Mouse (Mus musculus) neural tube, embryonic 15.5 days (tissue): Measurements from ENCODE around the gene Pard3b. TPM values are rescaled to one million over a fixed set of nuclear protein-coding genes. Genes with fewer than 3 reads are reported as not detected.

ENCODE experiments used
- ATAC-seq: fragments of 200-750 bp; cut with Nextera tagmentation; 2 replicates; pipeline ENCODE4 v1.8.0; 2017; ENCODE audit warnings: mild to moderate bottlenecking, moderate TSS enrichment, moderate library complexity; ENCODE audit not compliant: low FRiP score
- H3K27ac ChIP-seq: fragments of 300-500 bp; sonication (generic); replicated peaks from 2 replicates; pipeline ENCODE4 v1.5.1; 2015; ENCODE audit warnings: mild to moderate bottlenecking, inconsistent platforms
- H3K27me3 ChIP-seq: fragments of 300-500 bp; sonication (generic); replicated peaks from 2 replicates; pipeline ENCODE4 v1.6.1; 2015; ENCODE audit warnings: inconsistent platforms
- H3K36me3 ChIP-seq: fragments of 300-500 bp; sonication (generic); 2 replicates; pipeline ENCODE4 v1.6.1; 2015; ENCODE audit warnings: inconsistent platforms
- H3K4me1 ChIP-seq: fragments of 300-500 bp; sonication (generic); 2 replicates; pipeline ENCODE4 v1.6.1; 2015; ENCODE audit warnings: inconsistent platforms
- H3K4me2 ChIP-seq: fragments of 300-500 bp; sonication (generic); 2 replicates; pipeline ENCODE4 v1.6.1; 2015; ENCODE audit warnings: inconsistent platforms, mild to moderate bottlenecking, moderate library complexity
- H3K4me3 ChIP-seq: fragments of 300-500 bp; sonication (generic); replicated peaks from 2 replicates; pipeline ENCODE4 v1.5.1; 2015; ENCODE audit warnings: mild to moderate bottlenecking, inconsistent platforms
- H3K9ac ChIP-seq: fragments of 300-500 bp; sonication (generic); replicated peaks from 2 replicates; pipeline ENCODE4 v1.6.1; 2015; ENCODE audit warnings: mild to moderate bottlenecking, inconsistent platforms
- H3K9me3 ChIP-seq: fragments of 300-500 bp; sonication (generic); replicated peaks from 2 replicates; pipeline ENCODE4 v1.6.1; 2016; ENCODE audit warnings: inconsistent platforms
- WGBS: fragments of 180-500 bp; shearing (Covaris S2); methylation state at CpG from one replicate; pipeline ENCODE4 v1.1.7; 2015; ENCODE audit warnings: mixed read lengths; 5-methylcytosine and 5-hydroxymethylcytosine counted together
- polyA plus RNA-seq: library from polyadenylated mRNA; unstranded; fragments of >200 nt; fragmentation: Nextera tagmentation; extraction: Ambion mirVana; gene quantifications from 2 replicates; pipeline ENCODE4 v1.2.1, GENCODE M21; 2015

Pard3b gene
- polyA plus RNA-seq, 1 experiment from 2014 or later = 8.6 TPM

DNA sequence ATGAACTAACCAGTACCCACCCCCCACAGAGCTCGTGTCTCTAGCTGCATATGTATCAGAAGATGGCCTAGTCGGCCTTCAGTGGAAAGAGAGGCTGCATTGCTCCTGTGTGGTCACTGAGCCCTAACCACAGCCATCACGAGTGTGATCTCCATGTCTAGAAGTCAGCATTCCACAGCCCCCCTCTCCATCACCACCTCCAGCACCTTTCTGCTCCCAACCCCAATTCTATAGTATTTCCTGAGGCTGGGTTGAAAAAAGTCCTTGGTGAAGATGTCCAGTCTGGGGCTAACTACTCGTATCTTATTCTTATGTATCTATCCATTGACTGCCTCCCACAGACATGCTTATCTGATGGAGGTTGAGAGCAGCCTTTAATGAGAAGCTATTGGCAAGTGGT lies 509.5 kb downstream of the Pard3b start:
- 95% methylated on average over 4 of the region's 4 CpGs for WGBS
- ATAC-seq = no peak

DNA sequence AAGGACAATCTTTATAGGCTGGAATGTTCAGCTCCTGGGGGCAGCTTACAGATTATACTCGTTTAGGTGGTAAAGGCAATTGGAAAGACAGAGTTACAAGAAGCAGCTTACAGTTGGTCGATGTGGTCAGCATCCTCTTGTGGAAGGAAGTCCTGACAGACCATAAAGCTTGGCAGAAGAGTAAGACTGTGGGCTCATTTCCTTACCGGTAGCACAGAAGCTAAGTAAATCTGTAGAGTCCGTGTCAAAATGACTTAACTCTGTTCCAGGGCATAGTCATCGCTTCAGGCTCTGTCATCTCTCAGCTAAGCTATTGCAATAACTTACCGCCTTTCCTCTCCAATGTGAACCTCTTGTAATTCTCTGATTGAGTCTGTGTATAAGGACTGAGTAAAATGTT lies 510.2 kb downstream of the Pard3b start:
- Histone ChIP-seq H3K4me3 (no peak overlapping the region), H3K27me3 (no peaks in the 10 kb centered on the region), H3K9ac (no peak overlapping the region), H3K4me1 (no peaks in the 10 kb centered on the region), H3K27ac (no peak overlapping the region), H3K9me3 (no peaks in the 10 kb centered on the region), H3K36me3 (no peaks in the 10 kb centered on the region), H3K4me2 (no peak overlapping the region)
- no peak for ATAC-seq
- 88% methylated on average over 6 of the region's 6 CpGs for WGBS

More for the DNA sequence above, 509.5 kb downstream of the Pard3b start:
- Histone ChIP-seq H3K27ac (no peak overlapping the region), H3K9ac (no peak overlapping the region), H3K9me3 (no peaks in the 10 kb centered on the region), H3K27me3 (no peaks in the 10 kb centered on the region), H3K36me3 (no peaks in the 10 kb centered on the region), H3K4me1 (no peaks in the 10 kb centered on the region), H3K4me2 (no peak overlapping the region), H3K4me3 (no peak overlapping the region)

DNA sequence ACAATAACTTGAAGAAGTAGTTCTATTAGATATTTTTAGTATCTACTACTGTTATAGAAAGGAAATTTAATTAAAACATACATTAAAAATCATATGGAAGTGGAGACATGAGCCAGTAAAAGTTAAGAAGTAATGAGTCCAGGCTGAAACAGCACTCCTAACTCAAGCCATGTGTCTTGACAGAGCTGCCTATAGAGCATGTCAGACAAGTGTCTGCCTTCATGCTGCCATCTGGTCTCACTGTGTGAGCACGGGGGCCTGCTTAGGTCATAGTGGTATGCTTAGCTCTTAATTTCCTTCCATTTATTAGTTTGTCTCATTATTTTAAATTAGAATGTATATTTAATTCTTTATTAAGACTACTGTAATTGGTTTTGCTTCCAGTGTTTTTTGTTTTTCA lies 517.3 kb downstream of the Pard3b start:
- no peak for ATAC-seq
- Histone ChIP-seq H3K27ac (no peak overlapping the region), H3K4me3 (no peak overlapping the region), H3K4me2 (no peak overlapping the region), H3K4me1 (no peaks in the 10 kb centered on the region), H3K9me3 (no peaks in the 10 kb centered on the region), H3K27me3 (no peaks in the 10 kb centered on the region), H3K36me3 (no peaks in the 10 kb centered on the region), H3K9ac (no peak overlapping the region)
- 62% methylated on average over 1 of the region's 1 CpGs for WGBS

DNA sequence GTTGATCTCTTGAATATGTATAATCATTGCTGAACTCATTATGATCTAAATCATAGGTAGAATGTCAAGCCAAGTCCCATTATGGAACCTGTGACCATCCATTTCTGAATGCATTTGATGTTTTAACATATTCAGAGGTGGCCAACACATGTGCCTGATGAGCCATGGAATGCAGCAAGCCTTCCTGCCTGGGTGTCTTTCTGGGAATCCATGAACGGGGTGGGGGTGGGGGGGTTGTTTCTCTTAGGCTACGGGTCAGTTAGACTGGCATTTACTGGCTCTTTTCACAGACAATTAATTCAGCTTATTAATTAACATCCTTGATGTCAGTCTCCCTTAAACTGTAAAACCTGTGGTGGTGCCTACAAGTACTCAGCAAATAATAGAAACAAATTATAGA lies 521.0 kb downstream of the Pard3b start:
- H3K36me3 ChIP-seq = no peaks in the 10 kb centered on the region
- no peak for ATAC-seq
- no peaks in the 10 kb centered on the region for H3K27me3 ChIP-seq
- no peak overlapping the region for H3K9ac ChIP-seq
- H3K4me2 ChIP-seq = no peak overlapping the region
- 61% methylated on average over 2 of the region's 2 CpGs for WGBS
- H3K4me1 ChIP-seq = no peaks in the 10 kb centered on the region
- H3K9me3 ChIP-seq = no peaks in the 10 kb centered on the region
- H3K4me3 ChIP-seq = no peak overlapping the region
- no peak overlapping the region for H3K27ac ChIP-seq

DNA sequence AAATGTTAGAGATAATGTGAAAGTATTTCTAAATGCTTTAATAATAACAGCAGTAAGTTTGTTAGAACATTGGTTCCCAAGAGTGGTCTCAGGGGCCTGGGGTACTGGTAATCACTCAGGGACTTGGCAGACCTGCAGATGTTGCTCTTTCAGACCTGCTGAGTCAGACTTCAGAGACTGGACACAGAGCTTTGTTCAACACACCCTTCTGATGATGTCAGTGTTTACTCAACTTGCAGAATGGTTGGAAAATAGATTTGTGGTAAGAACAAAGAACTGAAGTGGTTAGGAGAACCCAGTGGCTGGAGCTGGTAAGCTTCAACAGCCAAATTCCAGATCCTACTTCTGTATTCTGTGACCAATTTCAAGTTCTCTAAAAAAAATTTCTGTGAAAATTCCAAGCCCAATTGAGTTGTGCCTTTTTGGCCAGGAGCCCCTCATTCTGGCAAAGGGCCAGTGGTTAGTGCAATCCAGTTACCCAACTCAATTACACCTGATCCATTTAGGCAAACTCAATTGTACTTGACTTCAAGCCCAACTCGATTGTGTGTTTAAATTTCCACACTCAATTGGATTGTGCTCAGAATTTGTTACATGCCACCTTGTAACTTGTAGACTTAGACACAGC lies 536.5 kb downstream of the Pard3b start:
- Histone ChIP-seq H3K36me3 (no peaks in the 10 kb centered on the region), H3K4me2 (no peak overlapping the region), H3K9ac (no peak overlapping the region), H3K27ac (no peak overlapping the region), H3K9me3 (no peaks in the 10 kb centered on the region), H3K4me3 (no peak overlapping the region), H3K27me3 (no peaks in the 10 kb centered on the region), H3K4me1 (no peaks in the 10 kb centered on the region)
- WGBS = 75% methylated on average over 1 of the region's 1 CpGs
- ATAC-seq = no peak

DNA sequence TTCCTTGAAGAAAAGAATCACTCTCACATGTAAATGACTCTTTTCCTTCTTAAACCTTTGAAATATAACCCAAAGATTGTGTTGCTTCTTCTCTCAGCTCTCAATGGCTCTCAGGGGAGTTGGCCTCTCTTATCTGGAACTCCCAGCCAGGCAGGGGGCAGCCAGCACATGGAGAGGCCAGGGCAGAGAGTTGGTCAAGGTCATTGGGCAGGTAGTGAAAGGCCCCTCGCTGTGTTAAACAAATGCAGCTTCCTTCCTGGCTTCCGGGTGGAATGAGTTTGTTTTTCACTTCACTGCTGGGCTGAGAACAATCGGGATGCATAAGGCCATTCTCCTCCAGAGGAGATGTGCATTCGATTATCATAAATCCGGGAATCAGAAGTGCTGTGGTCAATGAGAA lies 543.0 kb downstream of the Pard3b start:
- no peak overlapping the region for H3K4me3 ChIP-seq
- H3K36me3 ChIP-seq = no peaks in the 10 kb centered on the region
- no peak for ATAC-seq
- WGBS = 5% methylated on average over 5 of the region's 5 CpGs
- H3K9ac ChIP-seq = no peak overlapping the region
- H3K27ac ChIP-seq = no peak overlapping the region; the same call in 1 of the 2 replicates
- H3K9me3 ChIP-seq = no peaks in the 10 kb centered on the region
- H3K27me3 ChIP-seq = no peaks in the 10 kb centered on the region
- no peak overlapping the region for H3K4me2 ChIP-seq
- H3K4me1 ChIP-seq = peaks cover 6% of the 10 kb centered on the region

DNA sequence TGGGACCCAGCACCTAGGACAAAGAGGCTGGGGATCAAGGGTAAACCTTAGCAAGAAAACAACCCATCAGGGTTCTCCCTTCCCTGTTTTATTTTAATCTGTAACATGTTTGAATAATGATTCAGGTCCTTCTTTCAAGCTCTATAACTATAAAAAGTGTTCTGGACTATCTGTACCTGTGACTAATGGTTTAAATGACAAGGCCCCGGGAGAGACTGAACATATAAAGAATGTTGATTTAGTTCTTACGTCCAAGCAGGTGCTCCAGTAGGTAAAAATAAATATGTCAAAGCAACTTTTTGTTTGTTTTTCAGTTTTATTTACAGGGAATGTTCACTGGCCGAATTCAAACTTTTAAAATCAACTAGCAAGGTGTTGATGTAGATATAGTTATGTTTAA lies 544.0 kb downstream of the Pard3b start:
- no peak overlapping the region for H3K27ac ChIP-seq
- no peaks in the 10 kb centered on the region for H3K27me3 ChIP-seq
- ATAC-seq = no peak
- WGBS = 74% methylated on average over 3 of the region's 3 CpGs
- H3K4me2 ChIP-seq = no peak overlapping the region
- H3K36me3 ChIP-seq = no peaks in the 10 kb centered on the region
- no peak overlapping the region for H3K4me3 ChIP-seq
- no peak overlapping the region for H3K9ac ChIP-seq
- H3K9me3 ChIP-seq = no peaks in the 10 kb centered on the region
- peaks cover 6% of the 10 kb centered on the region for H3K4me1 ChIP-seq

DNA sequence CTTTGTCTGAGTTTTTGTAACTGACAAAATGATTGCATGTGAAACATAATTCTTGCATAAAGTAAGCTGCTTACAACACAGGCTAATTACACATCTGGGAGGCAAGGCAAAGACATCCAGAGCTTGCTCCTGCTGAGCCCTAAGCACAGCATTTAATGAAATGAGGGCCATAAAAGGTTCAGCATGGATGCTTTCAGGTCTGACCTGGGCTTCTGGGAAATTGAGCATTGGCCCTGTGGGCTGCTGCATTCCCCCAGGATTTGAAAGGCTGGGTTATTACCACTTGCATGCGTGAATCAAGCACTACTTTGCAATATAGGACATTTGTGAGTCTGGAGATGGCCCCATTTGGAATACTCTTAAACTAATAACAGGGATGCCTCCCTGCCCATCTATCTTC lies 552.2 kb downstream of the Pard3b start:
- Histone ChIP-seq H3K9ac (no peak overlapping the region), H3K4me1 (peaks cover 7% of the 10 kb centered on the region; the same call in 1 of the 2 replicates), H3K27me3 (no peaks in the 10 kb centered on the region), H3K36me3 (no peaks in the 10 kb centered on the region), H3K4me3 (no peak overlapping the region), H3K4me2 (no peak overlapping the region), H3K9me3 (no peaks in the 10 kb centered on the region), H3K27ac (no peak overlapping the region)
- 5% methylated on average over 1 of the region's 1 CpGs for WGBS
- no peak for ATAC-seq

DNA sequence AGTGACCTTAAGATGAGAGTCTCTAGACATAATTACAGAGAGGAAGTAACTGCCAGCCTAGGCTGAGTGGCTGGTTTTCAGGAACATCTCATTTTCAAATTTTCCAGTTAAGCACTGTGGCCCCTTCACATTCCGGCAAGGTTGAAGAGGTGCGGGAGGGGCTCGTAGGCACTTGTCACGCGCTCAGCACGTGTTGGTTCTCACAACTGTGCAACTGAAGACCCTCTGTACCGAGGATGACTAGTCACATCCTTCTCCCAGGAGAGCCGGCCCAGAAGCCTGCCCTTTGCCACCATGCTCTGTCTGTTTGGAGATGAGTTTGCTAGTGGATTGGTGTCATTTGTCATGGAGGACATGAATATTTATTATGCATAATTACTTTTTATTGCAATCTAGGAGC lies 558.9 kb downstream of the Pard3b start:
- no peaks in the 10 kb centered on the region for H3K9me3 ChIP-seq
- WGBS = 62% methylated on average over 8 of the region's 8 CpGs
- no peaks in the 10 kb centered on the region for H3K36me3 ChIP-seq
- no peaks in the 10 kb centered on the region for H3K4me1 ChIP-seq
- ATAC-seq = no peak
- no peak overlapping the region for H3K4me2 ChIP-seq
- no peak overlapping the region for H3K4me3 ChIP-seq
- no peaks in the 10 kb centered on the region for H3K27me3 ChIP-seq
- no peak overlapping the region for H3K27ac ChIP-seq
- no peak overlapping the region for H3K9ac ChIP-seq

DNA sequence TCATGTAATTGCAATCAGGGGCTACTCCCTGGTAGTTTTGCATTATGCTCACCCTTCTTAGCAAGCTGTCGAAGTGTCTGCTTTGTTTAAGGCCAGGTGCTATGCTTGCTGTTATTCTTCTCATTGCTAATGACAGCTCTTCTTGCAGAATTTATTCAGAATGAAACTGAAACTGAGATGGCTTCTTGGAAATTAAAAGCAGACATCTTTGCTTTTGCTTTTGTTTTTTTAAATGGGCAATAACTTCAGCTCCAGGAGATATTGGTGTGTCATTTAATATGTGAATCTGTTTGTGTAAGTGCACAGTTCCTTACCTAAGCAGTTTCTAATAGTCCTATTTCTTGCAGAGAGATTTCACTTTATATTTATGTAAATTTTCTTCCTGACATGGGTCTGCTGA lies 562.3 kb downstream of the Pard3b start:
- H3K9ac ChIP-seq = no peak overlapping the region
- no peak overlapping the region for H3K4me2 ChIP-seq
- H3K36me3 ChIP-seq = no peaks in the 10 kb centered on the region
- H3K27ac ChIP-seq = no peak overlapping the region
- no peak overlapping the region for H3K4me3 ChIP-seq
- ATAC-seq = no peak
- H3K9me3 ChIP-seq = no peaks in the 10 kb centered on the region
- H3K4me1 ChIP-seq = no peaks in the 10 kb centered on the region
- H3K27me3 ChIP-seq = no peaks in the 10 kb centered on the region
- 80% methylated on average over 1 of the region's 1 CpGs for WGBS

DNA sequence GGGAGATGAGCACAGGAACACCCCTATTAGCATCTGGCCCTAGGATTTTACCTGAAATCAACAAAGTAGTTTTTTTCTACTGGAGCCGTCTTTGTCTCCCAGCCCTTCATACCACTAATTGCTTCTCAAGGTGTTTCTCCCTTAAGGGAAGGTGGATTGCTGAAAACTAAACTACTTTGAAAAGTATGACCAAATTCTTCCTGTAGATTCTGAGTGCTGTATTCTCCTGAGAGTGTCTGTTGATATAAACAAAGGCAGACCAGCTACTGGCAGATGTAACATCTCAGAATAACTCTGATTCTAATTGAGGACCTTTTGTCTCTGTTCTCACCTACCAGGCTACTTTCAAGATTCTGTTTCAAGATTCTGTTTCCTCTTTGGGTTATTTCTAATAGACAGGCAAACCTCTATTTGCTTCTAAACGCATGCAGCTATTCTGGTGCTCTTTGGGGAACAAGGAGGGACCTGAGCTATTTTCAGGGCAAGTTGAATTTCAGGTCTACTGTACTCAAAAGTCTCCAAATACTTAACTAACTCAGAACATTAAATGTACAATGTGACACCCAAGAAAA lies 563.1 kb downstream of the Pard3b start:
- Histone ChIP-seq H3K36me3 (no peaks in the 10 kb centered on the region), H3K27ac (no peak overlapping the region), H3K4me2 (no peak overlapping the region), H3K27me3 (no peaks in the 10 kb centered on the region), H3K4me1 (no peaks in the 10 kb centered on the region), H3K9ac (no peak overlapping the region), H3K4me3 (no peak overlapping the region), H3K9me3 (no peaks in the 10 kb centered on the region)
- WGBS = 68% methylated on average over 2 of the region's 2 CpGs
- no peak for ATAC-seq

DNA sequence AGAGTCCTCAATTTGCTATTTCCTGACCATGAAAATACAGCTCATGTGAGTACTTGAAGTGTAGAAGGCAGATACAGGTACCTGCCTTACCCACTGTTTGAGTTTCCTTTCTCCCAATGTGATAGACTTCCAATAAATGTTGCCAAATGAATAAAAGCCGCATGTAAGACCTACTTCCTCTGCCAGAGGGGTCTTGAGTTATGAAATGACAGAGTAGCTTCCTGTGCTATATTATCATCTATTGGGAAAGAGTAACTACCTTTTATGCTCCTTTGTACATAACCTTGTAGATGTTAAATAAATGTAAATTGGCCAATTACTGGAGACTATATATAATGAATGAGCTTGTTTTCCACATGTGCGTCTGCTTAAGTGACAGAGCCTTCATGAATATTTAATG lies 574.7 kb downstream of the Pard3b start:
- WGBS = 52% methylated on average over 2 of the region's 2 CpGs

More for the DNA sequence above, 574.7 kb downstream of the Pard3b start:
- no peaks in the 10 kb centered on the region for H3K36me3 ChIP-seq
- H3K4me1 ChIP-seq = peaks cover 15% of the 10 kb centered on the region
- no peak overlapping the region for H3K4me3 ChIP-seq
- H3K9me3 ChIP-seq = no peaks in the 10 kb centered on the region
- no peaks in the 10 kb centered on the region for H3K27me3 ChIP-seq
- H3K4me2 ChIP-seq = no peak overlapping the region
- H3K9ac ChIP-seq = no peak overlapping the region
- ATAC-seq = no peak
- no peak overlapping the region for H3K27ac ChIP-seq
